Mouse (Mus musculus) C2C12 (cell line): Measurements from ENCODE around the gene Ppcdc.

Source experiments
- CTCF ChIP-seq: IDR thresholded peaks from one replicate; pipeline ENCODE4 v1.5.1; 2011; ENCODE audit not compliant: control insufficient read depth, insufficient read depth, insufficient read length
- MAX ChIP-seq: IDR thresholded peaks from one replicate; pipeline ENCODE4 v1.6.1; 2011; ENCODE audit warnings: mild to moderate bottlenecking, control low read depth

- no peak for TF ChIP-seq CTCF
- TF ChIP-seq MAX, result no peak
These were observed 97.7 kb downstream of the Ppcdc start for GRCm38 (mm10) chr9:57342186-57342585.
